Mouse (Mus musculus) cerebellum, adult 2 months (tissue): ENCODE measurements at regions not wholly inside any gene's neighbourhood (a gene's known extent, or its start where the extent isn't known, plus 50 kb on each side); places are given as distances from the start of the nearest gene placed in this dataset.

Experiments
- CTCF ChIP-seq: fragments of 200-500 bp; IDR thresholded peaks from 2 replicates; pipeline ENCODE4 v1.5.1; 2011; ENCODE audit warnings: low read depth, mild to moderate bottlenecking, control low read depth, low read length, moderate library complexity, borderline replicate concordance; ENCODE audit not compliant: insufficient read depth
- POLR2A ChIP-seq: fragments of 200-500 bp; IDR thresholded peaks from 2 replicates; pipeline ENCODE4 v1.6.1; 2011; ENCODE audit warnings: low read length, control low read depth, borderline replicate concordance; ENCODE audit not compliant: insufficient read depth

- TF ChIP-seq POLR2A (no peak), CTCF (no peak)
These were observed 101.8 kb upstream of the Ccn2 start for GRCm38 (mm10) chr10:24493392-24493791.
